Mouse (Mus musculus): ENCODE measurements around the gene Spaca7. TPM values are rescaled to one million over a fixed set of nuclear protein-coding genes. Genes with fewer than 3 reads are reported as not detected.
"Not testable (repeated sequence)": the region's sequence is repeated elsewhere in the genome, so short reads cannot be mapped to it uniquely, and the experiment has no call there.

Gene Spaca7
- polyA plus RNA-seq, 2 experiments, result not detected

DNA sequence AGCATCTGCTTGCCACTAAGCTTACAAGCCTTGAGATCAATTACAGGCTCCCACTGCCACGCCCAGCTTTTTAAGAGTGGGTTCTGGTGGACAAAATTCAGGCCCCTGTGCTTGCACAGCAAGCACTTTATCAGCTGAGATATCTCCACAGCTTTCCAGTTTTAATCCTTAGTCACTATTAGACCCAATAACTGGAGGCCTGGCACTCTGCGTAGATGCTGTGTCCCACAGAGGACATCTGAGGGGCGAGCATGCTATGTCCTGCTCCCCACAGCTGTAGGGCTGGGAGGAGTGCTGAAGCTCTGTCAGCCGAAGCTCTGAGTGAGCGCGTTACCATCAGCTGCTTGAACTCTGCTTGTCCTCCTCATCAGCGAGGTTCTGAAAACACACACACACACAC is 6.3 kb upstream of the Spaca7 start:
- 47% methylated on average over 7 of the region's 7 CpGs for WGBS (ENCODE audit: insufficient replicate concordance)
- Histone ChIP-seq H3K9ac (replicated peaks) (no peak overlapping the region), H3K36me3 (replicated peaks; ENCODE audit: control insufficient read depth, insufficient read depth, low read depth) (no peaks in the 10 kb centered on the region), H3K4me2 (ENCODE audit: low read depth) (no peak overlapping the region), H3K4me3 (ENCODE audit: insufficient read depth in 1 of 2, low read depth in 2 of 2, low read length in 2 of 2) (no peak overlapping the region), H3K4me1 (replicated peaks; ENCODE audit: control insufficient read depth in 2 of 2, insufficient read depth in 2 of 2, low read length in 1 of 2) (no peaks in the 10 kb centered on the region), H3K9me3 (ENCODE audit: control insufficient read depth, low read length) (no peaks in the 10 kb centered on the region), H3K27ac (no peak overlapping the region), H3K27me3 (ENCODE audit: control insufficient read depth, insufficient read depth, low read length) (no peaks in the 10 kb centered on the region)
- TF ChIP-seq EP300 (IDR thresholded peaks at IDR 0.05; ENCODE audit: low read depth) (no peak), CTCF (IDR thresholded peaks at IDR 0.05; ENCODE audit: low read depth) (no peak)
- DNase-seq (ENCODE audit: low read depth in 3 of 3, low spot score in 3 of 3) (no peak), ATAC-seq (ENCODE audit: insufficient read depth) (no peak)

DNA sequence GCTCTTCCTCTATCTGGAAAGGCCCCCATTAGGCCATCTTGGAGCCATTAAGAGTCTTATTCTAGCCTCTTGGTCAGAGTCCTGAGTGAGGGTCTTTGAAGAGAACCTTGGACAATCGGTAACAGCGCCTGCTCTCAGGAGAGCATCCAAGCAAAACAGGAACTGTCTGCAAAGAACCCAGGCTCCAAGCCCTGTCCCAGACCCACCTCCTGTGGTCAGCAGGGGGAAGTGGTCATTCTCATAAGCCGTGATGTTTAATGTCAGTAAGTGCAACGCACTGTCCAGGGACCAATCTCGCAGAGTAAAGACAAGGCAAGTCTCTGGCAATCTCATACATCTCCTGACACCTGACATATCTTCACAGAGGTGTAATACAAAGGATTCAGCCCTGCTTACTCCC is 3.2 kb downstream of the Spaca7 start:
- Histone ChIP-seq H3K4me3 (ENCODE audit: insufficient read depth in 1 of 2, low read depth in 2 of 2, low read length in 2 of 2) (no peak overlapping the region), H3K4me1 (replicated peaks; ENCODE audit: control insufficient read depth in 2 of 2, insufficient read depth in 2 of 2, low read length in 1 of 2) (no peaks in the 10 kb centered on the region), H3K9ac (replicated peaks) (no peak overlapping the region), H3K36me3 (replicated peaks; ENCODE audit: control insufficient read depth, insufficient read depth, low read depth) (no peaks in the 10 kb centered on the region), H3K27me3 (ENCODE audit: control insufficient read depth, insufficient read depth, low read length) (no peaks in the 10 kb centered on the region), H3K4me2 (ENCODE audit: low read depth) (no peak overlapping the region), H3K9me3 (ENCODE audit: control insufficient read depth, low read length) (no peaks in the 10 kb centered on the region), H3K27ac (no peak overlapping the region)
- WGBS (ENCODE audit: insufficient replicate concordance), result 19% methylated on average over 5 of the region's 5 CpGs
- ATAC-seq (ENCODE audit: insufficient read depth), result no peak
- TF ChIP-seq EP300 (IDR thresholded peaks at IDR 0.05; ENCODE audit: low read depth), result no peak
- no peak for DNase-seq (ENCODE audit: low read depth in 3 of 3, low spot score in 3 of 3)

DNA sequence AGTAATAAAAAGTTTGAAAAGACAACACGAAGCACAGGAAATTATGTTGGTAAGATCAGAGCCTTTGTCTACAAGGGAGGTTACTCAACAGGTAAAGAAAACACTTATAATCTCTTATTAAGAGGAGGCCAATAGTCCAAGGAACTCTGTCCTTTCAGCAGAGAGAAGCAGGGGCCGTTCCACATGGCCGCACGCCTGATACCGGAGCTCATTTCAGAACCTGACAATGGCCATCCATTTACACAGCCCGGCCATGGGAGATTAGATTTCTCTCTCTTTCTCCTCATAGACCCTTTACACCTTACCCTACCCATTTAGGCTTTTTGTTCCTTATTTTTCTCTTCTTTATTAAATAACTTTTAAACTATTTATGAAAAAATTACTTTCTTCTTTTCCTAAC is 3.9 kb downstream of the Spaca7 start:
- no peaks in the 10 kb centered on the region for H3K36me3 ChIP-seq (replicated peaks; ENCODE audit: control insufficient read depth, insufficient read depth, low read depth)
- WGBS (ENCODE audit: insufficient replicate concordance), result 65% methylated on average over 6 of the region's 6 CpGs

DNA sequence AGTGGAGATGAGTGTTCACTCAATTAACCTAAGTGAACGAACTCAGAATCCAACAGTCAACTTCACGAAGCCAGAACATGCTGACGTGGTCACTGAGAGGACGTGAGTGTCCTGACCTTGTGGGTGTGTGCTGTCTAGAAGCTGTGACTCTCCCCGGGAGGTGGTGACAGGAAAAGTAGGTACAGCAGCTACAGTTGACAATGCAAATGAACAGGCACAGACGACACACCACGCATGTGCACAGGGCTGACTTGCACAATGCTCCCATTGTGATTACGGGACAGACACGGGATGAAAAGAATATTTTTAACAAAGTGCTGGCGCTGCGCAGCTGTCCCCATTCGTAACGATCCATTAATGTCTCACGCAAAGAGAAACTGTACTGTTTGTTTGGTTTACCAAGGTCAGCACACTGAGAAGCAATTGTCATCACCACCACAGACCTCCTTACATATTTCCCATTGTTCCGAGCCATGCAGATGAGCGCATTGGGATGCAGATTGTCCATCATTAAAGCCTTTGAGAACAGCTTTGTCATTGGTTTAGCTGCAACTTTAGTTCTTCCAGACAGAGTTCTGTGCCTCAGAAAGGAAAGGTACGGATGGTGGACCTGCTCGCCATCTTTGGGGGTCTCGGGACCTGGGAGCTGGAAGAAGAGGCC is 6.6 kb downstream of the Spaca7 start:
- not testable (repeated sequence) for H3K36me3 ChIP-seq (replicated peaks; ENCODE audit: control insufficient read depth, insufficient read depth, low read depth); H3K9me3 ChIP-seq (ENCODE audit: control insufficient read depth, low read length); DNase-seq (ENCODE audit: low read depth in 3 of 3, low spot score in 3 of 3); H3K4me2 ChIP-seq (ENCODE audit: low read depth); H3K4me1 ChIP-seq (replicated peaks; ENCODE audit: control insufficient read depth in 2 of 2, insufficient read depth in 2 of 2, low read length in 1 of 2); H3K27ac ChIP-seq; H3K4me3 ChIP-seq (ENCODE audit: insufficient read depth in 1 of 2, low read depth in 2 of 2, low read length in 2 of 2); H3K27me3 ChIP-seq (ENCODE audit: control insufficient read depth, insufficient read depth, low read length); H3K9ac ChIP-seq (replicated peaks); ATAC-seq (ENCODE audit: insufficient read depth)
- 70% methylated on average over 19 of the region's 19 CpGs for WGBS (ENCODE audit: insufficient replicate concordance)

More for the DNA sequence above, 3.9 kb downstream of the Spaca7 start:
- no peak overlapping the region for H3K4me3 ChIP-seq (ENCODE audit: insufficient read depth in 1 of 2, low read depth in 2 of 2, low read length in 2 of 2)
- DNase-seq (ENCODE audit: low read depth in 3 of 3, low spot score in 3 of 3) (no peak), ATAC-seq (ENCODE audit: insufficient read depth) (no peak)
- no peak overlapping the region for H3K4me2 ChIP-seq (ENCODE audit: low read depth)
- no peak overlapping the region for H3K27ac ChIP-seq
- H3K27me3 ChIP-seq (ENCODE audit: control insufficient read depth, insufficient read depth, low read length), result no peaks in the 10 kb centered on the region
- no peaks in the 10 kb centered on the region for H3K4me1 ChIP-seq (replicated peaks; ENCODE audit: control insufficient read depth in 2 of 2, insufficient read depth in 2 of 2, low read length in 1 of 2)
- no peaks in the 10 kb centered on the region for H3K9me3 ChIP-seq (ENCODE audit: control insufficient read depth, low read length)
- no peak overlapping the region for H3K9ac ChIP-seq (replicated peaks)
- TF ChIP-seq EP300 (IDR thresholded peaks at IDR 0.05; ENCODE audit: low read depth) (no peak), CTCF (IDR thresholded peaks at IDR 0.05; ENCODE audit: low read depth) (no peak)

DNA sequence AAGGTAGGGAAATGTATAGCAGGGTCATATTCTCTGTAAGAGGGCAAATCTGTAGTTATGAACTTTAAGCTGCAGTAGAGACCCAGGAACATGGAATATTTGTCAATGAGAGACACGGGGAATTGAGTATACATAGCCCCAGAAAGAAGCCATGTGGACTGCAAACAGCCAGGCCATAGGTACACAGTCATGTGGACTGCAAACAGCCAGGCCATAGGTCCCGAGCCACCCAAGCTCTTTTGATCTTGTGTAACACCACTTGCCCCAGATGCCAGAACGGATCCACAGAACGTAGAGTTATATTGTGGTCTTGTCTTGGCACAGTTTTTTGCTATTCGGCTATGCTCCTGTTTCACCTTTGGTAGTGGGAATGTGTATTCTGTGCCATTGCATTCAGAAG is 11.0 kb downstream of the Spaca7 start:
- DNase-seq (ENCODE audit: low read depth in 3 of 3, low spot score in 3 of 3) (no peak), ATAC-seq (ENCODE audit: insufficient read depth) (no peak)
- no peaks in the 10 kb centered on the region for H3K36me3 ChIP-seq (replicated peaks; ENCODE audit: control insufficient read depth, insufficient read depth, low read depth)
- H3K4me2 ChIP-seq (ENCODE audit: low read depth), result no peak overlapping the region
- peaks cover 0 to 5% of the 10 kb centered on the region in 2 experiments; a peak in 1 of 4 replicates for H3K4me1 ChIP-seq (replicated peaks; ENCODE audit: control insufficient read depth in 2 of 2, insufficient read depth in 2 of 2, low read length in 1 of 2)
- no peak for TF ChIP-seq EP300 (IDR thresholded peaks at IDR 0.05; ENCODE audit: low read depth)
- TF ChIP-seq CTCF (IDR thresholded peaks at IDR 0.05; ENCODE audit: low read depth), result no peak
- 65% methylated on average over 5 of the region's 5 CpGs for WGBS (ENCODE audit: insufficient replicate concordance)
- H3K9me3 ChIP-seq (ENCODE audit: control insufficient read depth, low read length), result no peaks in the 10 kb centered on the region
- H3K9ac ChIP-seq (replicated peaks), result no peak overlapping the region
- H3K27me3 ChIP-seq (ENCODE audit: control insufficient read depth, insufficient read depth, low read length), result no peaks in the 10 kb centered on the region
- H3K4me3 ChIP-seq (ENCODE audit: insufficient read depth in 1 of 2, low read depth in 2 of 2, low read length in 2 of 2), result no peak overlapping the region
- H3K27ac ChIP-seq, result no peak overlapping the region

Data from liver, embryonic 14.5 days (tissue).